Mouse (Mus musculus) neural tube, embryonic 10.5 days (tissue): Measurements from ENCODE around the gene H2al2a.

Experiments
- DNase-seq: peaks from one replicate; pipeline ENCODE4 v3.0.0-alpha.2; 2017; ENCODE audit warnings: low spot score; ENCODE audit errors: extremely low spot score

H2al2a gene

GRCm38 (mm10) chr2:17996858-17997257 is at the start of gene H2al2a:
Gene H2al2a (minus strand): TSS chr2:17996958.
- no peak for DNase-seq

GRCm38 (mm10) chr2:18046186-18046585 is 49.4 kb upstream of the H2al2a start:
- DNase-seq: no peak

- DNase-seq: peak; percentile 42
Measured at GRCm38 (mm10) chr2:18045781-18046181, 49.0 kb upstream of the H2al2a start.

- DNase-seq: no peak
Measured at GRCm38 (mm10) chr2:18045143-18045780, 48.5 kb upstream of the H2al2a start.

GRCm38 (mm10) chr2:18041199-18041885 is 44.6 kb upstream of the H2al2a start:
- DNase-seq: no peak

GRCm38 (mm10) chr2:18040347-18041160 is 43.8 kb upstream of the H2al2a start:
- peak; percentile 84 for DNase-seq

- peak; percentile 81 for DNase-seq
Measured at GRCm38 (mm10) chr2:18039566-18040290, 43.0 kb upstream of the H2al2a start.

GRCm38 (mm10) chr2:18038895-18039371 is 42.2 kb upstream of the H2al2a start:
- DNase-seq: peak; percentile 65

GRCm38 (mm10) chr2:18038141-18038752 is 41.5 kb upstream of the H2al2a start:
- DNase-seq: no peak

GRCm38 (mm10) chr2:18037491-18037890 is 40.7 kb upstream of the H2al2a start, which contains the start of gene A930004D18Rik:
Gene A930004D18Rik (minus strand): TSS chr2:18037737.
- no peak for DNase-seq

- DNase-seq: no peak
Measured at GRCm38 (mm10) chr2:18034371-18035250, 37.9 kb upstream of the H2al2a start.

GRCm38 (mm10) chr2:18033166-18034108 is 36.7 kb upstream of the H2al2a start:
- peak; percentile 42 for DNase-seq

- DNase-seq: peak; percentile 50
Measured at GRCm38 (mm10) chr2:18032538-18032895, 35.8 kb upstream of the H2al2a start.

- DNase-seq: peak; percentile 81
Measured at GRCm38 (mm10) chr2:18031831-18032537, 35.2 kb upstream of the H2al2a start.

GRCm38 (mm10) chr2:18031271-18031821 is 34.6 kb upstream of the H2al2a start:
- peak; percentile 74 for DNase-seq

- peak; percentile 38 for DNase-seq
Measured at GRCm38 (mm10) chr2:18030581-18030980, 33.8 kb upstream of the H2al2a start.

GRCm38 (mm10) chr2:18029656-18030055 is 32.9 kb upstream of the H2al2a start:
- DNase-seq: no peak
